Mouse (Mus musculus) limb, embryonic 13.5 days (tissue): Measurements from ENCODE around the gene Rere. TPM values are rescaled to one million over a fixed set of nuclear protein-coding genes. Genes with fewer than 3 reads are reported as not detected.

Experiments
- ATAC-seq: fragments of 200-750 bp; cut with Nextera tagmentation; 2 replicates; pipeline ENCODE4 v1.8.0; 2017; ENCODE audit warnings: low read depth, moderate number of reproducible peaks, moderate TSS enrichment; ENCODE audit not compliant: low FRiP score
- H3K27ac ChIP-seq: fragments of 300-500 bp; sonication (generic); 2 replicates; pipeline ENCODE4 v1.5.1; 2015; ENCODE audit warnings: inconsistent platforms, mild to moderate bottlenecking, moderate library complexity
- H3K27me3 ChIP-seq: fragments of 300-500 bp; sonication (generic); 2 replicates; pipeline ENCODE4 v1.6.1; 2015; ENCODE audit warnings: mild to moderate bottlenecking, inconsistent platforms
- H3K36me3 ChIP-seq: fragments of 300-500 bp; sonication (generic); 2 replicates; pipeline ENCODE4 v1.6.1; 2015; ENCODE audit warnings: inconsistent platforms, mild to moderate bottlenecking, moderate library complexity
- H3K4me1 ChIP-seq: fragments of 300-500 bp; sonication (generic); 2 replicates; pipeline ENCODE4 v1.6.1; 2015; ENCODE audit warnings: inconsistent platforms
- H3K4me2 ChIP-seq: fragments of 300-500 bp; sonication (generic); replicated peaks from 2 replicates; pipeline ENCODE4 v1.6.1; 2015; ENCODE audit warnings: inconsistent platforms, mild to moderate bottlenecking, moderate library complexity
- H3K4me3 ChIP-seq: fragments of 300-500 bp; sonication (generic); 2 replicates; pipeline ENCODE4 v1.5.1; 2015; ENCODE audit warnings: moderate library complexity, mild to moderate bottlenecking, inconsistent platforms
- H3K9ac ChIP-seq: fragments of 300-500 bp; sonication (generic); 2 replicates; pipeline ENCODE4 v1.6.1; 2015; ENCODE audit warnings: mild to moderate bottlenecking, inconsistent platforms
- H3K9me3 ChIP-seq: fragments of 300-500 bp; sonication (generic); 2 replicates; pipeline ENCODE4 v1.6.1; 2016; ENCODE audit warnings: inconsistent platforms
- WGBS: fragments of 180-500 bp; shearing (Covaris S2); methylation state at CpG from one replicate; pipeline ENCODE4 v1.1.7; 2015; 5-methylcytosine and 5-hydroxymethylcytosine counted together
- polyA plus RNA-seq: library from polyadenylated mRNA; unstranded; fragments of >200 nt; fragmentation: Nextera tagmentation; extraction: Ambion mirVana; gene quantifications from 2 replicates; pipeline ENCODE4 v1.2.1, GENCODE M21; 2015

Gene Rere
- polyA plus RNA-seq, 1 experiment from 2014 or later: 24.2 TPM

- no peaks in the 10 kb centered on the region for H3K9me3 ChIP-seq
- peak overlapping the region; percentile 48; the same call in 1 of the 2 replicates for H3K4me2 ChIP-seq
- H3K36me3 ChIP-seq: peaks cover 10% of the 10 kb centered on the region; the same call in 1 of the 2 replicates
- WGBS: 53% methylated on average over 10 of the region's 10 CpGs
- H3K27ac ChIP-seq: peak overlapping the region; percentile 93
- no peak for ATAC-seq
- H3K27me3 ChIP-seq: no peaks in the 10 kb centered on the region
- H3K4me3 ChIP-seq: no peak overlapping the region
- peaks cover 60% of the 10 kb centered on the region for H3K4me1 ChIP-seq
- H3K9ac ChIP-seq: peak overlapping the region; percentile 39; the same call in 1 of the 2 replicates
These were observed 300.7 kb downstream of the Rere start for GRCm38 (mm10) chr4:150581931-150582723.

GRCm38 (mm10) chr4:150582966-150583776 is 301.7 kb downstream of the Rere start:
- Histone ChIP-seq H3K9me3 (no peaks in the 10 kb centered on the region), H3K4me2 (peak overlapping the region; percentile 48), H3K36me3 (0 out of 2 replicates have a peak, but pooled peaks cover 5% of the 10 kb centered on the region), H3K27me3 (no peaks in the 10 kb centered on the region), H3K4me3 (no peak overlapping the region), H3K9ac (0 out of 2 replicates have a peak overlapping the region, but pooled peaks have one; percentile 53), H3K27ac (peak overlapping the region; percentile 93), H3K4me1 (peaks cover 67% of the 10 kb centered on the region)
- peak; percentile 87 for ATAC-seq
- 18% methylated on average over 13 of the region's 13 CpGs for WGBS

GRCm38 (mm10) chr4:150583777-150584135 is 302.3 kb downstream of the Rere start:
- Histone ChIP-seq H3K9ac (peak overlapping the region; percentile 53; the same call in 1 of the 2 replicates), H3K27me3 (no peaks in the 10 kb centered on the region), H3K4me2 (peak overlapping the region; percentile 48), H3K27ac (peak overlapping the region; percentile 93), H3K4me1 (peaks cover 69% of the 10 kb centered on the region), H3K9me3 (no peaks in the 10 kb centered on the region), H3K4me3 (no peak overlapping the region), H3K36me3 (0 out of 2 replicates have a peak, but pooled peaks cover 5% of the 10 kb centered on the region)
- WGBS: 36% methylated on average over 3 of the region's 3 CpGs
- 0 out of 2 replicates have a peak, but pooled peaks have one; percentile 21 for ATAC-seq

GRCm38 (mm10) chr4:150585800-150586199 is 304.4 kb downstream of the Rere start:
- no peak overlapping the region for H3K27ac ChIP-seq
- H3K36me3 ChIP-seq: 0 out of 2 replicates have a peak, but pooled peaks cover 5% of the 10 kb centered on the region
- no peaks in the 10 kb centered on the region for H3K9me3 ChIP-seq
- no peak overlapping the region for H3K4me2 ChIP-seq
- peaks cover 78% of the 10 kb centered on the region for H3K4me1 ChIP-seq
- H3K9ac ChIP-seq: no peak overlapping the region
- H3K27me3 ChIP-seq: no peaks in the 10 kb centered on the region
- H3K4me3 ChIP-seq: no peak overlapping the region
- ATAC-seq: no peak
- 90% methylated on average over 2 of the region's 2 CpGs for WGBS

DNA sequence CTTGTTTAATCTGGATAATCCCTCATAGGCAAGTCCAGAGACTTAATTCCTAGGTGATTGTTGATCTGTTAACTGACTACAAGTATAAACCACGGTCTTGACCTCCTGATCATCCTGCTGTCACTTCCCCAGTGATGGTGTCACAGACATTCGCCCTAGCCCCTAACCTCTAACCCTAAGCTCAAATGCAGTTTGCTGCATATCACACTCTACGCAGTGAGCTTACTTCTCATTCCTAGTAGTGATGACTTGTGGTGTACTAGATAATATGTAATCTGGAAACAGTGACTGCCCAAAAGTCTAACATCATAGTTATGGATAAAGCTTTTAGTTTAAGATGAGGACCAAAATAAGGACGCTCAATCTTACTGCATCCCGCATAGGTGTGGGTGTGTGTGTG is 304.8 kb downstream of the Rere start:
- no peak overlapping the region for H3K4me3 ChIP-seq
- no peaks in the 10 kb centered on the region for H3K27me3 ChIP-seq
- no peak overlapping the region for H3K9ac ChIP-seq
- 0 out of 2 replicates have a peak, but pooled peaks cover under 1% of the 10 kb centered on the region for H3K36me3 ChIP-seq
- H3K4me1 ChIP-seq: peaks cover 78% of the 10 kb centered on the region
- WGBS: 87% methylated on average over 5 of the region's 5 CpGs
- H3K9me3 ChIP-seq: no peaks in the 10 kb centered on the region
- H3K27ac ChIP-seq: no peak overlapping the region
- ATAC-seq: no peak
- H3K4me2 ChIP-seq: no peak overlapping the region

GRCm38 (mm10) chr4:150587597-150588299 is 306.3 kb downstream of the Rere start:
- no peaks in the 10 kb centered on the region for H3K36me3 ChIP-seq
- no peak for ATAC-seq
- H3K4me2 ChIP-seq: no peak overlapping the region
- H3K9ac ChIP-seq: no peak overlapping the region
- H3K27me3 ChIP-seq: no peaks in the 10 kb centered on the region
- no peaks in the 10 kb centered on the region for H3K9me3 ChIP-seq
- WGBS: 82% methylated on average over 8 of the region's 8 CpGs
- peaks cover 78% of the 10 kb centered on the region for H3K4me1 ChIP-seq
- H3K4me3 ChIP-seq: no peak overlapping the region
- H3K27ac ChIP-seq: no peak overlapping the region

GRCm38 (mm10) chr4:150588300-150588621 is 306.8 kb downstream of the Rere start:
- WGBS: 85% methylated on average over 2 of the region's 2 CpGs
- Histone ChIP-seq H3K4me3 (no peak overlapping the region), H3K27me3 (no peaks in the 10 kb centered on the region), H3K9ac (no peak overlapping the region), H3K27ac (no peak overlapping the region), H3K4me1 (peaks cover 75% of the 10 kb centered on the region), H3K9me3 (no peaks in the 10 kb centered on the region), H3K36me3 (no peaks in the 10 kb centered on the region), H3K4me2 (no peak overlapping the region)
- ATAC-seq: no peak

GRCm38 (mm10) chr4:150590621-150591282 is 309.3 kb downstream of the Rere start:
- Histone ChIP-seq H3K4me1 (peaks cover 54% of the 10 kb centered on the region), H3K27me3 (no peaks in the 10 kb centered on the region), H3K36me3 (no peaks in the 10 kb centered on the region), H3K4me3 (no peak overlapping the region), H3K4me2 (no peak overlapping the region), H3K9ac (no peak overlapping the region), H3K9me3 (no peaks in the 10 kb centered on the region), H3K27ac (peak overlapping the region; percentile 6; the same call in 1 of the 2 replicates)
- WGBS: 25% methylated on average over 3 of the region's 3 CpGs
- no peak for ATAC-seq

GRCm38 (mm10) chr4:150591602-150592001 is 310.2 kb downstream of the Rere start:
- Histone ChIP-seq H3K27me3 (no peaks in the 10 kb centered on the region), H3K9ac (no peak overlapping the region), H3K4me1 (peaks cover 45% of the 10 kb centered on the region), H3K4me2 (no peak overlapping the region), H3K27ac (no peak overlapping the region), H3K36me3 (no peaks in the 10 kb centered on the region), H3K4me3 (no peak overlapping the region), H3K9me3 (no peaks in the 10 kb centered on the region)
- WGBS: 41% methylated on average over 4 of the region's 4 CpGs
- no peak for ATAC-seq

DNA sequence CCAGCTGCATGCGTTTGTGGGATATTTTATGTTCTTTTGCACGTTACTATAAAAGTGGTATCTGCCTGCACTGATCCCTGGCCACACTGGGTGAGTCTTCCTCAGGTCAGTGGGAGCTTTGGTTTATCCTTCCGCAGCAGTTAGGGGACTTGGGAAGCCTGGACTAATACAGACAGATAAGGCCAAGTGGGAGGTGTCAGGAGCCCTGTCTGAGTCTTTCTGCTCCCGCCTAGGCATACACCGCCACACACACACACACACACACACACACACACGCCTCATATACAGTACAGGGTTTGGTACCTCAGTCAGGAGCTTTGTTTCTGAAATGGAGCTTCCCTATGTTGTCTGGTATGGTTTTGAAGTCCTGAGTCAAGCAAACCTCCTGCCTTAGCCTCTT is 310.6 kb downstream of the Rere start:
- Histone ChIP-seq H3K4me1 (peaks cover 42% of the 10 kb centered on the region), H3K27ac (no peak overlapping the region), H3K9me3 (no peaks in the 10 kb centered on the region), H3K27me3 (no peaks in the 10 kb centered on the region), H3K4me2 (no peak overlapping the region), H3K9ac (no peak overlapping the region), H3K36me3 (no peaks in the 10 kb centered on the region), H3K4me3 (no peak overlapping the region)
- WGBS: 71% methylated on average over 6 of the region's 6 CpGs
- ATAC-seq: no peak

GRCm38 (mm10) chr4:150593473-150594217 is 312.2 kb downstream of the Rere start:
- no peak overlapping the region for H3K4me3 ChIP-seq
- H3K4me2 ChIP-seq: no peak overlapping the region
- H3K27ac ChIP-seq: no peak overlapping the region
- no peak overlapping the region for H3K9ac ChIP-seq
- no peaks in the 10 kb centered on the region for H3K27me3 ChIP-seq
- ATAC-seq: no peak
- no peaks in the 10 kb centered on the region for H3K36me3 ChIP-seq
- 71% methylated on average over 4 of the region's 4 CpGs for WGBS
- H3K4me1 ChIP-seq: peaks cover 49% of the 10 kb centered on the region
- no peaks in the 10 kb centered on the region for H3K9me3 ChIP-seq
